Mouse (Mus musculus) cerebellum, postnatal 4 days (tissue): ENCODE data around the gene 2900011O08Rik.
"Not testable (repeated sequence)": the region's sequence is repeated elsewhere in the genome, so short reads cannot be mapped to it uniquely, and the experiment has no call there.

Source experiments
- DNase-seq, 2 experiments: peaks; one replicate each; pipeline ENCODE4 v3.0.0; 2022; ENCODE audit warnings: low spot score in 2 of 2, mixed read lengths in 1 of 2

2900011O08Rik gene

GRCm38 (mm10) chr16:13986574-13987478 is at the start of gene 2900011O08Rik, which contains the start of gene Ifitm7:
2900011O08Rik (plus strand) TSS chr16:13986604.
Ifitm7 (minus strand) TSS chr16:13986888.
- peak in 1 of 2 experiments; percentile 24 for DNase-seq

GRCm38 (mm10) chr16:13940139-13940846 is 46.1 kb upstream of the 2900011O08Rik start:
- DNase-seq = peak; percentile 47 to 65

- DNase-seq = no peak
These were observed 45.5 kb upstream of the 2900011O08Rik start for GRCm38 (mm10) chr16:13940847-13941395.

- no peak for DNase-seq
These were observed 42.2 kb upstream of the 2900011O08Rik start for GRCm38 (mm10) chr16:13944178-13944577.

GRCm38 (mm10) chr16:13944752-13945151 is 41.7 kb upstream of the 2900011O08Rik start:
- DNase-seq = no peak

- no peak for DNase-seq
These were observed 41.3 kb upstream of the 2900011O08Rik start for GRCm38 (mm10) chr16:13945153-13945552.

- no peak for DNase-seq
These were observed 40.1 kb upstream of the 2900011O08Rik start for GRCm38 (mm10) chr16:13946306-13946705.

GRCm38 (mm10) chr16:13951245-13951644 is 35.2 kb upstream of the 2900011O08Rik start:
- no peak for DNase-seq

GRCm38 (mm10) chr16:13962053-13962452 is 24.4 kb upstream of the 2900011O08Rik start:
- DNase-seq = no peak

- no peak for DNase-seq
These were observed 17.3 kb upstream of the 2900011O08Rik start for GRCm38 (mm10) chr16:13969096-13969495.

GRCm38 (mm10) chr16:13972051-13972450 is 14.4 kb upstream of the 2900011O08Rik start:
- DNase-seq = no peak

GRCm38 (mm10) chr16:13976358-13976896 is 10.0 kb upstream of the 2900011O08Rik start:
- not testable (repeated sequence) for DNase-seq

- DNase-seq = not testable (repeated sequence)
These were observed 9.4 kb upstream of the 2900011O08Rik start for GRCm38 (mm10) chr16:13977026-13977425.

- DNase-seq = not testable (repeated sequence)
These were observed 4.7 kb upstream of the 2900011O08Rik start for GRCm38 (mm10) chr16:13981726-13982125.

GRCm38 (mm10) chr16:13983161-13983560 is 3.2 kb upstream of the 2900011O08Rik start:
- no peak for DNase-seq

- DNase-seq = no peak
These were observed 219 bp upstream of the 2900011O08Rik start for GRCm38 (mm10) chr16:13986197-13986573.

GRCm38 (mm10) chr16:13992518-13993248 is 6.3 kb downstream of the 2900011O08Rik start:
- DNase-seq = no peak

- DNase-seq = no peak
These were observed 7.7 kb downstream of the 2900011O08Rik start for GRCm38 (mm10) chr16:13994076-13994475.

GRCm38 (mm10) chr16:13994502-13994901 is 8.1 kb downstream of the 2900011O08Rik start:
- no peak for DNase-seq

GRCm38 (mm10) chr16:14003386-14004130 is 17.2 kb downstream of the 2900011O08Rik start:
- no peak for DNase-seq
